Mouse (Mus musculus): ENCODE results near the gene Fga. TPM values are rescaled to one million over a fixed set of nuclear protein-coding genes. Genes with fewer than 3 reads are reported as not detected.
A peak's percentile ranks its signal among the peaks of the same experiment; 100 is the strongest.

Fga gene
- polyA plus RNA-seq, 1 experiment from 2014 or later, result not detected

DNA sequence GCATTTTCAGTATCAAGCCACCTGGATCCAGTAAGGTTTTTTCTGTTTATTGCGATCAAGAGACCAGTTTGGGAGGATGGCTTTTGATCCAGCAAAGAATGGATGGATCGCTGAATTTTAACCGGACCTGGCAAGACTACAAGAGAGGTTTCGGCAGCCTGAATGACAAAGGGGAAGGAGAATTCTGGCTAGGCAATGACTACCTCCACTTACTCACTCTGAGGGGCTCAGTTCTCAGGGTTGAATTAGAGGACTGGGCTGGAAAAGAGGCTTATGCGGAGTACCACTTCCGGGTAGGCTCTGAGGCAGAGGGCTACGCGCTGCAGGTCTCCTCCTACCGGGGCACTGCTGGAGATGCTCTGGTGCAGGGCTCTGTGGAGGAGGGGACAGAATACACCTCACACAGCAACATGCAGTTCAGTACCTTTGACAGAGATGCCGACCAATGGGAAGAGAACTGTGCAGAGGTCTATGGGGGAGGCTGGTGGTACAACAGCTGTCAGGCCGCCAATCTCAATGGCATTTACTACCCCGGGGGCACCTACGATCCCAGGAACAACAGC lies 7.0 kb downstream of the Fga start:
- WGBS, result 44% methylated on average over 13 of the region's 13 CpGs

DNA sequence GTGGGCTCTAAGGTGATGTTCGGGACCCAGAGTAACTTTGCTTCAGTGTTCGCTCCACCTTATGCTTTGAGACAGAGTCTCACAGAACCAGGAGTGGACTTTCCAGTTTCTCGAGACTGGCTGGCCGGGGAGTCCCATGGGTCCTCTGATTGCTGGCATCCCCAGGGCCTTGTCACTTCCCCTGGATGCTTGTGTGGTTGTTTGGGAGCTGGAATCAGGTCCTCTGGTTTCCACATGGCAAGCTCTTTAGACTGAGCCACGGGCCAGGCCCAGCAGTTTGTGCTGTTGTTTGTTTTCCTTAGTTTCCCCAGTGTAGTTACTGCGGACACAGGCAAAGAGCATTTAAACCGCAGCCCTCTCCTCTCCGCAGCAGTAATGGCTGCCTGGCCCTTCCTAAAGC lies 7.9 kb downstream of the Fga start:
- 92% methylated on average over 8 of the region's 8 CpGs for WGBS
- peaks cover 6% of the 10 kb centered on the region; the same call in 1 of the 2 replicates for H3K4me1 ChIP-seq
- H3K27me3 ChIP-seq, result no peaks in the 10 kb centered on the region
- no peaks in the 10 kb centered on the region for H3K36me3 ChIP-seq (ENCODE audit: poor library complexity, severe bottlenecking)
- no peak overlapping the region for H3K4me3 ChIP-seq
- H3K9ac ChIP-seq, result no peak overlapping the region
- no peak overlapping the region for H3K27ac ChIP-seq
- H3K4me2 ChIP-seq, result no peak overlapping the region
- ATAC-seq, result no peak
- no peaks in the 10 kb centered on the region for H3K9me3 ChIP-seq (replicated peaks)

More for the DNA sequence above, 7.0 kb downstream of the Fga start:
- H3K27me3 ChIP-seq, result no peaks in the 10 kb centered on the region
- H3K4me1 ChIP-seq, result peaks cover 6% of the 10 kb centered on the region; the same call in 1 of the 2 replicates
- H3K36me3 ChIP-seq (ENCODE audit: poor library complexity, severe bottlenecking), result no peaks in the 10 kb centered on the region
- no peak overlapping the region for H3K27ac ChIP-seq
- peak overlapping the region; percentile 47 for H3K4me2 ChIP-seq
- peak; percentile 61 for ATAC-seq
- no peak overlapping the region for H3K9ac ChIP-seq
- peak overlapping the region; percentile 9; the same call in 1 of the 2 replicates for H3K4me3 ChIP-seq
- no peaks in the 10 kb centered on the region for H3K9me3 ChIP-seq (replicated peaks)

DNA sequence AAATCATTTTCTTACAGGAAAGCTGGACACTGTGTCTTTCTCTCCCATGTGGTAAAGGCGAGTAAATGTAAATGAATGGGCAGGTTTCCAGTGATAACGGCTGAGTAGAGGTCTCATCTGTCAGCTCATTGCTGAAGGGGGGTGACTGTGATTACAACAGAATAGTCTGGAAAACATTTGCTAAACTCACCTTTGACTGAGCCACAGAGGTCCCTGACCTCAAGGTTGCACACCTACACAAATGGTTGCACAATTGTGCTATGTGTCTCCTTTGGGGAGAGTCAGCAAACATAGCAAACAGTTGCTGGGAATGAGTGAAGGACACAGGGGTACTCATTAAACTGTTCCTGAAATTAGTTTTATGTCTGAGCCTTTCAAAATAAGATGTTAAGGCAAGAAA lies 13.0 kb downstream of the Fga start:
- H3K27me3 ChIP-seq, result no peaks in the 10 kb centered on the region
- H3K36me3 ChIP-seq (ENCODE audit: poor library complexity, severe bottlenecking), result no peaks in the 10 kb centered on the region
- H3K4me3 ChIP-seq, result no peak overlapping the region
- no peaks in the 10 kb centered on the region for H3K9me3 ChIP-seq (replicated peaks)
- H3K27ac ChIP-seq, result no peak overlapping the region
- WGBS, result 77% methylated on average over 2 of the region's 2 CpGs
- H3K9ac ChIP-seq, result no peak overlapping the region
- H3K4me1 ChIP-seq, result no peaks in the 10 kb centered on the region
- H3K4me2 ChIP-seq, result no peak overlapping the region
- ATAC-seq, result no peak

DNA sequence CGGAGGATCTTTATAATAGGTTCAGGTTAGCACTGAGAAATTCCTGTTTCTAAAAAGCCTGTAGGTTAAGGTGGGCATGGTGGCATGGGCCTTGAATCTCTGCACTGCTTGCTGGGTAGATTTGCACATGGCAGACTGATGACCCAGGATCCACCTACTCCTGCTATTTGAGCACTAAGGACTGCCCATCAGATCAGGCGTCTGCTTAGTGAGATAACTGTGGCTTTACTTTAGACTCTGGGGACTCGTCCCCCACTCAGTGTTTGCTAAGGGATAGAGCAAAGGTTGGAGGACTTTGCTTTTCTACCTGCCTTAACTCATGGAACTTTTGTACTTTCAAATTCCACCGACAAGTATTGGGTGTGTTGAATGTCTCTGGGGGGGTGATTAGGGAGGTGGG lies 13.8 kb downstream of the Fga start:
- H3K4me1 ChIP-seq, result no peaks in the 10 kb centered on the region
- no peak for ATAC-seq
- H3K27ac ChIP-seq, result no peak overlapping the region
- H3K9me3 ChIP-seq (replicated peaks), result no peaks in the 10 kb centered on the region
- no peak overlapping the region for H3K4me3 ChIP-seq
- no peaks in the 10 kb centered on the region for H3K27me3 ChIP-seq
- no peaks in the 10 kb centered on the region for H3K36me3 ChIP-seq (ENCODE audit: poor library complexity, severe bottlenecking)
- no peak overlapping the region for H3K4me2 ChIP-seq
- H3K9ac ChIP-seq, result no peak overlapping the region
- 76% methylated on average over 4 of the region's 4 CpGs for WGBS

DNA sequence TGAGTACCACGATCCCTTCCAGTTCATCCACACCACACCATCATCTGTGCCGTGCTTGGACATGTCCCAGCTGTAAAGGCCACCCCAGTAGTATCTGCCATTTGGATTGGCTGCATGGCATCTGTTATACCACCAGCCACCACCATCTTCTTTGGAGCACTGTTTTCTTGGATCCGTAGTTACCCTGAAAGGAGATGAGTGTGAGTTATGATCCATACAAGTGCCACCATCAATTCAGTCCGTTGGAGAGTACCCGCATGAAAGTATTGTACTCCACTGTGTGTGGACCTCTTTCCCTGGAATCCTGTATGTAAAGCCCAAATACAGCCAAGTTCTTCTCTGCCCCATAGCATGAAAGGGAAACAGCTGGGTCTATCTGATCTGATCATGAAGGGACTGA lies 16.6 kb downstream of the Fga start:
- Histone ChIP-seq H3K9ac (no peak overlapping the region), H3K9me3 (replicated peaks) (no peaks in the 10 kb centered on the region), H3K4me1 (no peaks in the 10 kb centered on the region), H3K4me3 (no peak overlapping the region), H3K4me2 (no peak overlapping the region), H3K27me3 (no peaks in the 10 kb centered on the region), H3K27ac (no peak overlapping the region), H3K36me3 (ENCODE audit: poor library complexity, severe bottlenecking) (no peaks in the 10 kb centered on the region)
- WGBS, result 92% methylated on average over 5 of the region's 5 CpGs
- ATAC-seq, result no peak

DNA sequence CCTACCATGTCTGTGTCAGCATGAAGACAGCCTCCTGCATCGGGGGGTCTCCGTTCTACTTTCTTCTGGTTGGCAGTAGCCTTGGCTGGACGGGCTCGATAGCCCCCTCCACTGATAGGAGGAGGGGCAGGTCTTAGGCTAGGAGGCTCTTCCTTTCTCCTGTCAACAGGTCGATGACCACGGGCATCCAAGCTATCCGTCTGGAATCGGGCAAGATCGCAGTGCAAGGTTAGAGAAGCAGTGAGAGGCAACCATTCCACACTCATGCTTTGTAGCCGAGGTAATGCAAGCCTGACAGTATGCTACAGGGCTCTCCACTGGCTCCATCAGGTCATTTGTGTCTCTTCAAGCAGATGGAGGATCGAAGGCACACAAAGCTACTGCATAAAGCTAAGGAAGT lies 20.8 kb downstream of the Fga start:
- 88% methylated on average over 11 of the region's 11 CpGs for WGBS
- Histone ChIP-seq H3K9me3 (replicated peaks) (no peaks in the 10 kb centered on the region), H3K27me3 (no peaks in the 10 kb centered on the region), H3K4me2 (no peak overlapping the region), H3K4me1 (no peaks in the 10 kb centered on the region), H3K36me3 (ENCODE audit: poor library complexity, severe bottlenecking) (no peaks in the 10 kb centered on the region), H3K9ac (no peak overlapping the region), H3K4me3 (no peak overlapping the region), H3K27ac (no peak overlapping the region)
- no peak for ATAC-seq

DNA sequence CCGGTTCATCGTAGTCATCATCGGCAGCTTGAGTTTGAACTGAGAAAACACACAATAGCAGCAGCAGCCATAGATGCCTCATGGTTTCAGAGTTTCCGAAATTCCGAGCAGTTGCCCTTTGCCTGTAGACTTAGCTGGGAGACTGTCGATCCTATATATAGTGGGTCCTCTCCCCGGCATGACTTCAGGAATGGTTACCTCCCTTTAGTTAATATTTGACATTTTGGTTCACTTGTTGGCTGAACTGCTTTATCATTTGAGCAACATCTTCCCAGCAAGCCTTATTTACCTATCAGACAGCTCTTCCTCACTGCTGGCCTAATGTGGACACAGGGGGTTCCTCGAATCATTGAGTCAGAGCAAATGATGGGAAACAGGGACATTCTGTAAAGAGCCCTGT lies 23.8 kb downstream of the Fga start, which contains the start of gene Fgb:
Fgb (minus strand) TSS at position 184 of the 400 bp plus-strand sequence.
- Histone ChIP-seq H3K9ac (no peak within 1 kb of the TSS), H3K27me3 (no peaks in the 10 kb centered on the region), H3K36me3 (ENCODE audit: poor library complexity, severe bottlenecking) (no peaks in the 10 kb centered on the region), H3K4me3 (no peak within 1 kb of the TSS), H3K4me1 (no peaks in the 10 kb centered on the region), H3K4me2 (no peak within 1 kb of the TSS), H3K27ac (no peak within 1 kb of the TSS), H3K9me3 (replicated peaks) (no peaks in the 10 kb centered on the region)
- no peak for ATAC-seq
- WGBS, result 93% methylated on average over 8 of the region's 8 CpGs

DNA sequence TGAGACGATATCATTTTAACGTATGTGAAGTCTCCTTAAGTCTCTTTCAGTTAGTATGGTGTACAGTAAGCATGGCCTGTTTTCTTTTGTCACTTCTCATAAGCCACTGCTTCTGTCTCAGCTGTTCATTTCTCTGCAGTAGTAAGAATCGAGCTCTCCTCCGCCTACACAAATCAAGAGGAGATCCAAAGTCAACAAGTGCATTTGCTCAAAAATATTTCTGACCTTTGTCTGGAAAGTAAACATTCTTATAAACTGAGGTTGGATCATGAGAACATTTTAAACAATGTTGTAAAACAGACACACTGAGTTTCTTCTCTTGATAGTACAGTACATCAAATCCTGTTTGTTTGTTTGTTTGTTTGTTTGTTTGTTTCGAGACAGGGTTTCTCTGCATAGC lies 24.8 kb downstream of the Fga start:
- no peak overlapping the region for H3K27ac ChIP-seq
- H3K4me1 ChIP-seq, result no peaks in the 10 kb centered on the region
- 79% methylated on average over 5 of the region's 5 CpGs for WGBS
- no peaks in the 10 kb centered on the region for H3K27me3 ChIP-seq
- no peak overlapping the region for H3K4me3 ChIP-seq
- no peak overlapping the region for H3K4me2 ChIP-seq
- H3K36me3 ChIP-seq (ENCODE audit: poor library complexity, severe bottlenecking), result no peaks in the 10 kb centered on the region
- H3K9ac ChIP-seq, result no peak overlapping the region
- no peaks in the 10 kb centered on the region for H3K9me3 ChIP-seq (replicated peaks)
- ATAC-seq, result no peak

DNA sequence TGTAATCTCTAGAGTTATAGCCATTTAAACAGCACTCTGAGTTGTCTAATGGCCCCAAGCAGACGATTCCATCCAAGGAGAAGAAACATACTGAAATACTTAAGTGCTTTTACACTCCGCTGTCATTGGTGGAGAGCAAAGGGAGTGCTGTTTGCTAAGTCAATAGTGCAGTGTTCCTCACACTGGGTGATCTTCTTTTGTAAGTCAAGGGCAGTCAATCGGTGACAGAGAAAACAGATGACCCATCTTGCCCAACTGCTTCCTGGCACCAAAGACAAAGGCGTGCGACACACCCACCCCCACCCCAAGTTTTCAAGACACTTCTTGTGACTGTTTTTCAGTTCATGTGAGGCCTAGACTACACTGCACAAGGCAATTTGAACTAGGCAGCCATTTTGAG lies 26.2 kb downstream of the Fga start:
- Histone ChIP-seq H3K9me3 (replicated peaks) (no peaks in the 10 kb centered on the region), H3K9ac (no peak overlapping the region), H3K36me3 (ENCODE audit: poor library complexity, severe bottlenecking) (peaks cover 5% of the 10 kb centered on the region), H3K27me3 (no peaks in the 10 kb centered on the region), H3K4me1 (peaks cover 13% of the 10 kb centered on the region), H3K27ac (no peak overlapping the region), H3K4me3 (no peak overlapping the region), H3K4me2 (no peak overlapping the region)
- 94% methylated on average over 5 of the region's 5 CpGs for WGBS
- no peak for ATAC-seq

DNA sequence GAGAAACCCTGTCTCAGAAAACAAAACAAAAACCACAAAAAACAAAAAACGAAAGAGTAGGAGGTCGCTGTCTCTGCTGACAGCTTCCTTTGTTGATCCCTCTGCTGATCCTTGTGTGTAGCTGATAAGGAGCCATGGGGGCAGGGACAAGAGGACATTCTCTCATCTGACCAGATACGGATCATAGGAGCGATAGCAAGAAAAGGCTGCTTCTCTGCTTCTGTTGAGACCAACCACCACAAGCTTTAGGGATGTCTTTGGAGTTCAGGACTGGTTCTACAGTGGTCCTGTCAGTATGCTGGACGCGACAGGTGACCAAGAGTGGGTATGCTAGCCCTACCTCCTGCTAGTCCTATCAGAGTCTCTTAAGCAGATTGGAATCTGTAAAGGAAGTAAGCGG lies 27.2 kb downstream of the Fga start:
- Histone ChIP-seq H3K4me3 (no peak overlapping the region), H3K4me1 (peaks cover 13% of the 10 kb centered on the region), H3K9ac (no peak overlapping the region), H3K27me3 (no peaks in the 10 kb centered on the region), H3K27ac (no peak overlapping the region), H3K36me3 (ENCODE audit: poor library complexity, severe bottlenecking) (peaks cover 11% of the 10 kb centered on the region), H3K4me2 (no peak overlapping the region), H3K9me3 (replicated peaks) (no peaks in the 10 kb centered on the region)
- ATAC-seq, result no peak
- 88% methylated on average over 7 of the region's 7 CpGs for WGBS

DNA sequence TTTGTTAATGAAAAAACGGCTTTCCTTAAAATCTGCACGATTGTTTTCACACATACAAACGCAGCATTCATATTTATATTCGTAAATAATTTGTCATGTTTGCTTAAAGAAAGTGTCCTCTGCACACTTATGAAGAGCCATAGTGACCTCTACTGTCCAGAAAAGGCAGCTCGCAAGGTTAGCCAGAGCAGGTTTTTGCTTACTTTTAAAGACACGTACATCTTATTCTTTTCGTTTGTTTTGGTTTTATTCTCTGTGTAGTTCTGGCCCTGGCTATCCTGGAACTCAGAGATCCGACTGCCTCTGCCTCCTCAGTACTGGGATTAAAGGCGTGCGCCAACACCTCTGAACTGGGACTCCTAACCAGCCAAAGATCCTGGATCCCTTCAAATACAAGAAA lies 27.9 kb downstream of the Fga start:
- Histone ChIP-seq H3K4me3 (no peak overlapping the region), H3K4me2 (no peak overlapping the region), H3K4me1 (peaks cover 13% of the 10 kb centered on the region), H3K9me3 (replicated peaks) (no peaks in the 10 kb centered on the region), H3K9ac (no peak overlapping the region), H3K36me3 (ENCODE audit: poor library complexity, severe bottlenecking) (peaks cover 16% of the 10 kb centered on the region), H3K27ac (no peak overlapping the region), H3K27me3 (no peaks in the 10 kb centered on the region)
- 34% methylated on average over 10 of the region's 10 CpGs for WGBS
- no peak for ATAC-seq

DNA sequence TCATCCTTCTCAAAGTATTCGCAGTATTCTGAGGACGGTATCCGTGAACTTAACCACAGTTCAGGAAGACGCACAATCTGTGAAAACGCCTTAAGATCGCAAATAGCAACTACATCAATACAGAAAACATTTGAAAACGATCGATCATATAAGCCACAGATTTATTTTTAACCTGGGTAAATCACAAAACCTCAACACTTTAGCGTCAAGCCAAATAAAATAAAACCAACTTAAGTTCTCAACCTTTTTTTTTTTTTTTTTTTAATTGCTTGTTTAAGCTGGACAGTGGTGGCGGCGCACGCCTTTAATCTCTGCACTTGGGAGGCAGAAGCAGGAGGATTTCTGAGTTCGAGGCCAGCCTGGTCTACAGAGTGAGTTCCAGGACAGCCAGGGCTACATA lies 28.9 kb downstream of the Fga start:
- Histone ChIP-seq H3K27ac (no peak overlapping the region), H3K4me2 (peak overlapping the region; percentile 42), H3K4me1 (peaks cover 13% of the 10 kb centered on the region), H3K36me3 (ENCODE audit: poor library complexity, severe bottlenecking) (peaks cover 26% of the 10 kb centered on the region), H3K9ac (no peak overlapping the region), H3K27me3 (no peaks in the 10 kb centered on the region), H3K9me3 (replicated peaks) (no peaks in the 10 kb centered on the region), H3K4me3 (peak overlapping the region; percentile 90)
- 42% methylated on average over 13 of the region's 13 CpGs for WGBS
- no peak for ATAC-seq

Data from forebrain, embryonic 13.5 days (tissue).